Mouse (Mus musculus) right cerebral cortex, postnatal 4 days (tissue): Measurements from ENCODE around the gene Uvrag.

Source experiments
- DNase-seq: peaks from one replicate; pipeline ENCODE4 v3.0.0-alpha.2; 2022

The Uvrag gene

DNA sequence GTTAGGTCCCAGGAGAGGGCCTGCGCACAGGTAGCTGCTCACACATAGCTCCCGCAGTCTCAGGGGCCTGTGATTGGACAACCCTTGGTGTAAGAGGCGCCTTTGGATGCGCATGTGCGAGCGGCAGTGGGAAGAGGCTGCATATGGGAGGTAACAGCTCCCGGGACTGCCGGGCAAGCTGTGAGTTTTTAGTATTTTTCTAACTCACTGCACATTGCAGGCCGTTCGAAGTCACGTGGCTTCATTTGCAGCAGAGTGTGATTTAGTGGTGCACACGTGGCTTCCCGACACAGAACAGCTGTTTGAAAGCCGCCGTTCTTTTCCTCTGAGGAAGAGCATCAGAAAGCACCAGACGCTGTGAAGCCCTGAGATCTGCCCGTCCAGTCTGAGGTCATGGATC is 125.5 kb downstream of the Uvrag start:
- peak; percentile 16 for DNase-seq

DNA sequence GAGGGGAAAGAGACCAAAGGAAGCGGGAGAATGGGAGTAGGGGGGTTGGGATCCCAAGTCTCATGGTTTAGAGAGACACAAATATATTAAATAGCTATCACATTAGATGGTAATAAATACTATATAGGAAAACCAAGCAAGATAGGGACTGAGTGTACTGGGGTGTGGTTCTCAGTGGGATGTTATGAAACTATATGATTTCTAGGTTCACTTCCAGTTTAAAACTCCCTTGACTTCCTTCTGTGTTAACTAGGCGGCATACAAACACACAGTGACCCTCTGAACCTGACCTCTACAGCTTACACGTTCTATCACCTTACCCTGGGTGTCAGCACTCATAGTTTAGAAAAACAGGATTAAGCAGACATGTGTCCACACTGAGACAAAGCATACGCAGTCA is 126.3 kb downstream of the Uvrag start:
- no peak for DNase-seq

DNA sequence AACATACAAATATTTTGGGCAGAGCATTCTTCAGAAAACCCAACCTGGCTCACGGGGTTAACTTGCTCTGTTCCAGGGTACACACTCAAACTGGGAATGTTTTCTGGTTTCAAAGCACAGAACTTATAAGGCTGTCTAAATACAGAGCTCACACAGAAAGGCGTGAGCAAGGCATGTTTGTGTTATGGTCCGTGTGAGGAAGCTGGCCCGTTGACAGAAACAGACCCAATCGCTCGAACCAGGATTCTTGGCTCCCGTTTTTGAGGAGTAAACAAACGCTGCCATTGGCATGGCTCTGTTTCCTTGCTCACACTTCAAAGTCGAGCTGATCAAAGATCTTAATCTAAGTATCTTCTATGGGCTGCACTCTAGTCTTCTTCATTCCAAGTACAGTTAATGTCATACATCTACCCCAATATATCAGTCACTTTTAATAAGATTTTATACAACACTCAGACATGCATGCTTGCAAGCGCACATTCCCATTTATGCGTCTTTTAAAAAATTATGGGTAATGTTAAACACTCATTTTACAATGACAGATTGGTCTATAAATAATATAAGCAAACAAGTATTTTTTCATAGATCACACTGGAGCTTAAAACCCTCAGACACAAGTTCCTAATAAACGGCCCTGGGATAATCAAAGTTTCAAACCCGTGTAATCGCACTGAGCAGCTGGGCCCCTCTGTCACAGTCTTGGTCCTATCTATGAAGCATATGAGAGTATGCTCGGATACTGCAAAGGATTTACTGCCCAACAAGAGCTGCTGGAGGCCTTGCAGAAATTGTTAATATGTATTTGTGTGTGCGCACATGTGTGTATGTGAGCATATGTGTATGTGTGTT is 133.2 kb downstream of the Uvrag start:
- no peak for DNase-seq

GRCm38 (mm10) chr7:99003231-99003630 is 137.7 kb downstream of the Uvrag start:
- no peak for DNase-seq

DNA sequence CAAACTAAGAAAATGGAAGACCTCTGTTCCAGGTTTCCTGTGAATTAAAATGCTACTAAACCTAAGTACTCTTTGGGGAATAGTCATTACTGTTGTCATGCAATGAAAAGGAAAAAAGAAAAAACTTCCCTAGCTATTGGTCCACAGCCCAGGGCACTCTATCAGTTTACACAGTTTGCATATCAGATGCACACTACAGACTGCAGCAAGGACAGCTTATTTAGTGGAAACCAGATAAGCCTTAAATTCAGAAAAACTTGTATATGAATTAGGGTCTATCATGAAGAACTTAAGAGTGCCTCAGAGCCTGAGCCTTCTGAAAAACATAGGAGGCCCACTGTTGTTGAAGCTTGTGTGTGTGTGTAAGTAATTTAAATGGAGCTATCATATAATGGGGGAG is 142.2 kb downstream of the Uvrag start:
- no peak for DNase-seq

DNA sequence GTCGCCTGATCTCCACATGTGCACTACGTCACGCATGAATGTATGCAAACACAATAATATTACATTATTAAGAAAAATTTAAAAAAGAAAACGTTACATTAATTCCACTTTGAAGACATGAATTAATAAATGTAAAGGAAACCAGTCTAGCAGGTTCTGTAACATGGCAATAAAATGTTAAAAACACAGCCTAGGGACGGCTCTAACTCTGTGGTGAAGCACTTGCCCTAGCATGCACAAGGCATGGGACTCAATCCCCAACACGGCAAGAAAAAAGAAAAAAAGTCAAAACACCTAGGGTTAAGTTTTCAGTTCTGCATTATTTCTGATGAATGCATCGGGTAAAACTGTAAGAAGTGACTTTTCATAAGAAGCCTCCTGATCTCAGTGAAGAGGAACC is 143.2 kb downstream of the Uvrag start:
- no peak for DNase-seq

- DNase-seq, result no peak
These were observed 144.2 kb downstream of the Uvrag start for GRCm38 (mm10) chr7:98996791-98997190.

DNA sequence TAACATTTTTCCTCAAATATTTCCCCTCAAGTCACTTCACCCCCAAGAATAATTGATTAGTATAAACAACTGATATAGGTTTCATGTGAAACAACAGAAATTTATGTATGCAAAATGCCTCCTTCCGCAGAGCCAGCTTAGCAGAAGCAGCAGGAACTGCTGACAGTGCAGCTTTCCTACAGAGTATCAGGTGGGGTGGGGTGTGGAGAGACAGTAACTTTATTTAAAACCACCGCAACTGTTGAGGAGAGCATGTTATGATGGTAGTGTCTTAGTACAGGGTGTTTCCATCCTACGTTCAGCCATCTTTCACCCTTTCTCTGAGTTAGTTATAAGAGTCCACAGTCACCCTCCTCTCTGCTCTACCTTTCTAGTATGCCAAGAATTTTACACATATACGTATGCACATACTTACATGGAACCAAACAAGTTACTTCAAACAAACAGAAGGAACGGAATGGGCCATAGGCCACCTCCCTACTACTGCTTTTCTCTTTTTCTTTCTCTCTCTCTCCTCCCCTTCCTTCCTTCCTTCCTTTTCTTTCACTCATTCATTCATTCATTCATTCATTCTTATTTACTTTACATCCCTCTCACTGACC is 145.7 kb downstream of the Uvrag start:
- no peak for DNase-seq

DNA sequence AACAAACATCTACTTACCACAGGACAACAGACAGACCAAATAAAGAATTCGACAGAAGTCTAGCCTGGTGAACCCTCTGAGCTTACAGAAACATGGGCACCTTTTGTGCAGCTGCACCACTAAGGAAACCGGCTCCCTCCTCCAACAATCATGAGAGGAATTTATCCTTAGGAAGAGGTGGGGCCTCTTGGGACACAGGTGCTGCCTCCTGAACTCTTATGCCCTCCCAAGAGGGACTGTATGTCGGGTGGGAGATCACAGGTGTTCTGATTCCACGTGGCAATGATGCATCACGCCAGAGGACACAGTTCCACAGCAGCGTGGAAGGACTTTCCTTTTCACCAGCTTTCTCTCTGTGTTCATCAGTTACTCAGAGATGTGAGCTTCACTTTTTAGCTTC is 146.8 kb downstream of the Uvrag start:
- no peak for DNase-seq

DNA sequence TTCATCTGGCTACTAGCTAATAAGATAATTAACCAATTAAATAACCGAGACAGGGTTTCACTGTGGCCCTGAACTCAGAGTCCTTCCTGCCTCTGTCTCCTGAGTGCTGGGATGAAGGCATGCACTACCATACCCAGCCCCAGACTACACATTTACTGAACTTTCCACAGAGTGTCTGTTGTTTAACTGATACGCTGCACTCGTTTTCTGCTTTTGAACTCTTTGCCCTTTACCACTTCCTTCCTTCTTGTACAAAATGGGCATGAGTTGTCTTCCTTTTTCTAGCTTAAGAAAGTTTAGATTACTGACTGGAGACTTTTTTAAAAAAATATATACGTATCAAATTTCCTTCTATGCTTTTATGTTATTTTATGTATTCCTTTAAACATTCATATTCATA is 147.5 kb downstream of the Uvrag start:
- DNase-seq, result no peak

DNA sequence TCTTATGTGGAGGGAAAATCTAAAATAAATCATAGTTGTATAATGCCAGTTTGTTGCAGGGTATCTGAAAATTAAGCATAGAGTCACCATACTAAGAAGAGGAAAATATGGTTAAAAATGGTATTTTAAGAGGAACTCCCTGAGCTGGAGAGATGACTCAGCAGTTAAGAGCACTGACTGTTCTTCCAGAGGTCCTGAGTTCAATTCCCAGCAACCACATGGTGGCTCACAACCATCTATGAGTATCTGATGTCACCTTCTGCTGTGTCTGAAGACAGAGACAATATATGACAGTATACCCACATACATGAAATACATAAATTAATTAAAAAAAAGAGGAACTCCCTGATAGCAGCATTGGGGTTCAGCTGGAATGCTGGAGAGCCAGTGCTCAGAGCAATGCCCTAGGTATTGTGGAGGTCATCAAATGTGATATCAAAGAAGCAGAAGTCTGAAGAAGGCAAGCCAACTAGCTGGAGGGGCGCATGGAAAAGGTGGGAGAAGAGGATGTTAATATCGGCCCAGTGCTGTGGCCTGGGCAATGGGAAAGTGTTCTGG is 149.7 kb downstream of the Uvrag start:
- DNase-seq, result no peak

DNA sequence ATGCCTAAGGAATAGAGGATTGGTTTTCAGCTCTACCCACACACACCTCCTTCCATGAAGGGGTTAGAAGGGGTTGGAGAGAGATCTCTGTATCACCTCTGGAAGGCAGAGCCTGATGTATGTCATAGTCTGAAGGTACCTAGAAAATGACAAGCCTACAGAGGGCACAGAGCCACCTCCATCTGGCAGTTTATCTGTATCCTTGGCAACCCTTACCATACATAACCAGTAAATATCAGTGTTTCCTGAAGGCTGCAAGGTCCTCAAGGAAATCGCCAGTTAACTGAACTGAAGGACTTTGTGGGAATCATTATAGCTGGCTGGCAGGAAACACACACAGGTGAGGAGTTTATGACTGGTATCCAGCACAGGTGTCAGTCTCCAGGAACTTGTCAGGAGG is 150.4 kb downstream of the Uvrag start:
- no peak for DNase-seq

- no peak for DNase-seq
These were observed 153.9 kb downstream of the Uvrag start for GRCm38 (mm10) chr7:98986962-98987441.

DNA sequence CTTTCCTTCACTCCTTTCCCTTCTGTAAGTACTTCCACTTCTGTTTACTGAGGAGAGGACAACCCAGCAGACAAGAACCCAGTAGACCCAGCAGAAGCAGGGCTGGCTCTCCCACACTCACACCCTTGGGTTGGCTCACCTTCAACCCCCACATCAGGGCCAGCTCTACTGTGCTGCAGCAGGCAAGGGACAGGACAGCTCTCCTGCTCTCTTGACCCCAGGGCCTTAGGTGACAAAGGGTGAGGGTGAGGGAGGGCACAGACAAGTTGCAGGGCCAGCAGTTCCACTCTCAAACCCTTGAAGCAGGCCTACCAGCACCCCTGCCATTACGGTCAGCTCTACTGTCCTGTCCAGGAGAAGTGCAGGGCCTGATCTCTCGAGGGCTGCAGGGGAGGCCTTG is 155.0 kb downstream of the Uvrag start:
- DNase-seq, result no peak

DNA sequence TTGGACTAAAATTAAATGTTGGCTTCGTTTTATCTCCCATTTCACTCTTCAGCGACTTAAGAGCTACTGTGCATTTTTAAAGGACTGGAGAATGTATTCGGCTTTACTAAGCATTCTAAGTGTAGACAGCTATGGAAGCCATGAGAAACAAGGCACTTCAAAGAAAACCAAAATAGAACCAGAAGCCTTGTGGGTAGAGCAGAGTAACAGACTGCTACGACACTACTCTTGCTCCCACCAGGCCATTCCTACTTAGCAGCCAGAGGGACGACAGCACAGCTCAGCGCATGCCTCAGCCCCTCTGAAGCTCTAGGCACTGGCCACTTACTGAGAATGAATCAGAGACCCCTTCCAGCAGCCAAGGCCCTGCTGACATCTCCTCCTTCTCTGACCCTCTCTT is 155.5 kb downstream of the Uvrag start:
- no peak for DNase-seq

- no peak for DNase-seq
These were observed 156.6 kb downstream of the Uvrag start for GRCm38 (mm10) chr7:98984319-98984718.

- no peak for DNase-seq
These were observed 157.9 kb downstream of the Uvrag start for GRCm38 (mm10) chr7:98983058-98983457.

GRCm38 (mm10) chr7:98981423-98981822 is 159.5 kb downstream of the Uvrag start:
- no peak for DNase-seq

- DNase-seq, result no peak
These were observed 164.0 kb downstream of the Uvrag start for GRCm38 (mm10) chr7:98976839-98977457.

GRCm38 (mm10) chr7:98974590-98974989 is 166.4 kb downstream of the Uvrag start:
- no peak for DNase-seq

DNA sequence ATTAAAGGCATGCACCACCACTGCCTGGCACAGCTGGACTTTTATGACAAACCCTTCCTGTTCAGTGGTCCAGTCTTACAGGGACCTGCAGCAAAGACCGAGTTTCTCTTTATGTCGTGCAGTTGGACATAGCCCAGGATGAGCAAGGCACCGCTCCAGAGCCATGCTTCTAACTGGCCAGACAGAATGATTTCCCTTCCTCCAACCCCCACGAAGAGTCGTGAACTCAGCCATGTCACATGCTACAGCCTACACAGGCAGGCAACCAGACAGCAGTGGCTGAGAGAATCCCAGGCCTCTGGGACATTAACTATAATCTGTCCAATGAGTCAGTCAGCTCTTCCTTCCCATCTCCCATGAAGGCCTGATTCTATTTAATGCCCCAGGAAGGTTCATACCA is 170.2 kb downstream of the Uvrag start:
- no peak for DNase-seq

- no peak for DNase-seq
These were observed 172.1 kb downstream of the Uvrag start for GRCm38 (mm10) chr7:98968741-98969395.

DNA sequence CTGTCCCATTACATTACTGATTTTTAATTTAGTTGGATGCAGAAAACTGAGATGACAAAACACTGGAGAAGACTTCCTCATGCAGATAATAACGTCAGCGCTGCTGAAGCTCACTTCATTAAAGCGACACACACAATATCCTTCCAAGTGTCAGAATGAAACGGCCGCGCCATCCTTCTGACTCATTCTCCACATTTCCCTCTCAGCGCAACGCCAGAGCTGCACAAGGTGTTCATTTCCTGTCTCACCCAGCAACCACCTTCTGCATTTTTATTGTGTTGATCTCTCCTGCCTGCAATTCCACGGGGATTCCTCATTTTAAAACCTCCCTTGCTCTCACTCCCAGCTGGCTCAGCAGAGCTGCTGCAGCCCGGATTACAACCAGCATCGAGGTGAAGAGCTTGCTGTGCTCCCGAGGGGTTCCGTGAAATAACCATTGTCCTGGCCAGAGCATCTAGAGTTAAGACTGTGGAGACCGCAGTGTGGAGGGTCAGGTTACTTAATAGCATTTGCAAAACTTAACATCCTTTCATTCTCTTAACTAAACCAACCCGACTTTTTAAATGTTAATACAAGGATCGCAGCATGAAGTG is 172.8 kb downstream of the Uvrag start:
- peak; percentile 12 for DNase-seq
